Mouse (Mus musculus): Measurements from ENCODE around the gene Zbtb32.

DNA sequence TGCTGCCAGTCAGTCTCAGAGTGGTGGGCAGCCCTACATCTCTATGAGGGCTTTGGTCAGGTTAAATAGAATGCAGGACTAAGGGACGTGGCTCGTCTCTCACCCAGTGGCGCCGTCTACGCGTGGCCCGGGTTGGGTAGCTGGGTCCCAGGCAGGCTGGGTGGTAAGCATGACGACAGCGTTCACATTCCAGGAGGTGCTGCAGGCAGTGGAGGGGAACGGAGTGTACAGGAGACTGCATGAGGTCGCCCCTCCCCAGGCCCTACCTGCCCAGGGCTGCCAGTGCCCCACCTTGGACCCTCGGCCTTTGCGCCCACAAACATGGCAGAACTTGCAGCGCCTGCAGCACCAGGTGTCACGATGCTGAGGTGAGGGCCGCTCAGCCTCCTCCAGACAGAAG is 17.2 kb downstream of the Zbtb32 start:
- no peak for TF ChIP-seq CTCF (IDR thresholded peaks at IDR 0.05; ENCODE audit: extremely low read depth, insufficient read length, insufficient replicate concordance, low read depth, low read length)
- no peak for TF ChIP-seq POLR2A (IDR thresholded peaks at IDR 0.05; ENCODE audit: low read depth, low read length)

All from small intestine, adult 2 months (tissue).